Mouse (Mus musculus): Measurements from ENCODE around the gene Ptbp3.

DNA sequence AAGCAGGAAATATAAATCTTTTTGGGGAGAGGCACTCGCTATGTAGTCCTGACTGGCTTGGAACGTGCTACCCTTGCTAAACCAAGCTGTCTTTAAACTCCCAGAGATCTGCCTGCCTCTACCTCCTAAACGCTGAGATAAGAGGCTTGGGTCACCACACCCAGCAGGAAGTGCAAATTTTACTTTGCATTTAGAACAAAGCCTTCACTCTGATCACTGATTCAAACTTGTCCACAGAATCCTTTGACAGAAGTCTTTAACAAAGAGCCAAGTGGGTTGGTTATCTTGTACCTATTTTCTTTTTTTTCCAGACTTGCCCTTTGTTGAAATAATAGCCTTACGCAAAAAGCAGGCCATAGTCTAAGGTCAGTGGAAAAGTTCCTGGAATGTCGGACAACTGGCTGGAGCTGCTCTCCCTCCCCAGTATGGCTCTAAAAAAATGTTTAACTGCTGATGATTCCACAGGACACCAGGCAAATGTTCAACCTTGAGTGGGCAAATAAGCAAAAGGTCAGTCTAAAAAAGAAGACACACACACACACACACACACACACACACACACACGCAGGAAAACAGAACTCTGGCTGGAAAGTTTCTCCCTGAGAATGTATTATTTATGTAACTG is 9.0 kb upstream of the Ptbp3 start:
- TF ChIP-seq HCFC1 (IDR thresholded peaks at IDR 0.05; ENCODE audit: borderline replicate concordance, insufficient read depth, low read length) (no peak), CHD2 (IDR thresholded peaks at IDR 0.05; ENCODE audit: low read depth, low read length) (no peak), ZC3H11A (IDR thresholded peaks at IDR 0.05; ENCODE audit: borderline replicate concordance, low read depth, low read length) (no peak)
